Mouse (Mus musculus) small intestine, adult 2 months (tissue): ENCODE data around the gene Rerg.

Source experiments
- CTCF ChIP-seq: fragments of 200-500 bp; IDR thresholded peaks from 2 replicates; pipeline ENCODE4 v1.5.1; 2012; ENCODE audit warnings: low read depth, mild to moderate bottlenecking, control low read depth, inconsistent platforms, low read length, moderate library complexity, mixed read lengths; ENCODE audit not compliant: insufficient replicate concordance, insufficient read length; ENCODE audit errors: extremely low read depth
- POLR2A ChIP-seq: fragments of 200-500 bp; IDR thresholded peaks from 2 replicates; pipeline ENCODE4 v1.6.1; 2012; ENCODE audit warnings: low read depth, mild to moderate bottlenecking, control low read depth, inconsistent platforms, low read length, moderate library complexity

GRCm38 (mm10) chr6:137155196-137156137 lies 14.8 kb downstream of the Rerg start:
- TF ChIP-seq CTCF = no peak
- TF ChIP-seq POLR2A = no peak
